Comparison of ENCODE assay signal across 16 mouse cellular contexts in genomic region chr2:31066019-31066789, GRCm38 (mm10).
A peak's percentile ranks its signal among the peaks of the same experiment; 100 is the strongest.
DNase-seq lines count a peak whose midpoint lies in the region; ATAC-seq lines count a peak whose summit lies in the region.
"Had no signal": no experiment of that assay in that cellular context is flagged by ENCODE, and none has a peak within 500 bp of the region (broad histone marks: within the 10 kb centered on the region; RNA-seq: fewer than 3 reads in every experiment).

No protein-coding gene starts in this region.

- peak overlapping the region; percentile 52; the same call in 1 of the 2 replicates for H3K27ac ChIP-seq in embryonic facial prominence, embryonic 14.5 days (replicated peaks; ENCODE audit: low read depth, low read length)
- H3K27ac ChIP-seq in limb, embryonic 10.5 days = peak overlapping the region; percentile 86; the same call in 1 of the 2 replicates
- H3K27ac ChIP-seq: liver, embryonic 14.5 days had no signal

- WGBS in embryonic facial prominence, embryonic 14.5 days = 81% methylated on average over 11 of the region's 11 CpGs
- WGBS in limb, embryonic 10.5 days = 78% methylated on average over 11 of the region's 11 CpGs

- H3K27me3 ChIP-seq in embryonic facial prominence, embryonic 14.5 days (replicated peaks; ENCODE audit: control insufficient read depth, insufficient read depth, low read length) = no peaks in the 10 kb centered on the region
- H3K27me3 ChIP-seq in limb, embryonic 10.5 days (ENCODE audit: low read depth, poor library complexity, severe bottlenecking) = no peaks in the 10 kb centered on the region
- H3K27me3 ChIP-seq: Patski had no signal

- no peaks in the 10 kb centered on the region for H3K9me3 ChIP-seq in embryonic facial prominence, embryonic 14.5 days (ENCODE audit: control insufficient read depth, low read length)
- H3K9me3 ChIP-seq in limb, embryonic 10.5 days (replicated peaks) = no peaks in the 10 kb centered on the region

- H3K4me1 ChIP-seq in embryonic facial prominence, embryonic 14.5 days (ENCODE audit: control insufficient read depth, insufficient read depth, low read length) = peaks cover 28% of the 10 kb centered on the region
- H3K4me1 ChIP-seq in limb, embryonic 10.5 days = peaks cover 38% of the 10 kb centered on the region

- no peak overlapping the region for H3K4me2 ChIP-seq in embryonic facial prominence, embryonic 14.5 days (ENCODE audit: low read depth, low read length)

- peaks cover 14% of the 10 kb centered on the region; the same call in 1 of the 2 replicates for H3K36me3 ChIP-seq in embryonic facial prominence, embryonic 14.5 days (ENCODE audit: control insufficient read depth, insufficient read depth, low read length)
- peaks cover 9% of the 10 kb centered on the region; the same call in 1 of the 2 replicates for H3K36me3 ChIP-seq in limb, embryonic 10.5 days

- no peak overlapping the region for H3K4me3 ChIP-seq in embryonic facial prominence, embryonic 14.5 days (ENCODE audit: low read depth, low read length)
- no peak overlapping the region for H3K4me3 ChIP-seq in limb, embryonic 10.5 days
- H3K4me3 ChIP-seq: myocyte had no signal

- intact Hi-C loops in left cerebral cortex, postnatal 14 days (cut with DNase I) = no loop called here

- no peak overlapping the region for H3K9ac ChIP-seq in embryonic facial prominence, embryonic 14.5 days (ENCODE audit: low read depth, low read length)
- H3K9ac ChIP-seq: liver, embryonic 14.5 days had no signal

- no peak for ATAC-seq in embryonic facial prominence, embryonic 14.5 days (ENCODE audit: low read depth)
- no peak for ATAC-seq in frontal cortex, adult (ENCODE audit: low TSS enrichment)
- ATAC-seq: Patski had no signal

- peak; percentile 32 to 43 for DNase-seq in layer of hippocampus, postnatal 10 days (ENCODE audit: low spot score in 2 of 2)
- DNase-seq in layer of hippocampus, adult 8-10 months (ENCODE audit: low spot score in 2 of 2) = no peak
- peak; percentile 96 for DNase-seq in cerebellum, adult 11-12 months
- no peak for DNase-seq in embryonic facial prominence, embryonic 14.5 days (ENCODE audit: low spot score)
- DNase-seq in limb, embryonic 10.5 days (ENCODE audit: low spot score) = no peak
- no peak for DNase-seq in right cerebral cortex, postnatal 36 days (ENCODE audit: low spot score in 2 of 2)
- DNase-seq in left cerebral cortex, postnatal 14 days (ENCODE audit: low spot score in 2 of 2) = no peak
- DNase-seq: adrenal gland, postnatal 25 days; kidney, adult 18-20 months; layer of hippocampus, postnatal 36 days; lung, postnatal 4 days; thymus, adult 18-20 months had no signal

Comparison
In these comparisons a context has a peak if more than half of its experiments do, and no peak if none do; other contexts are left out.
1. DNase-seq: peak in layer of hippocampus, postnatal 10 days (2 of 2) and cerebellum, adult 11-12 months (single experiment); none in layer of hippocampus, adult 8-10 months (0 of 2), embryonic facial prominence, embryonic 14.5 days (single experiment), limb, embryonic 10.5 days (single experiment), right cerebral cortex, postnatal 36 days (0 of 2) and left cerebral cortex, postnatal 14 days (0 of 2).